Mouse (Mus musculus): Measurements from ENCODE around the gene 1600012H06Rik. TPM values are rescaled to one million over a fixed set of nuclear protein-coding genes. Genes with fewer than 3 reads are reported as not detected.

The 1600012H06Rik gene
- total RNA-seq (2023): 10 to 100 TPM; 19.9 to 20.8 TPM

DNA sequence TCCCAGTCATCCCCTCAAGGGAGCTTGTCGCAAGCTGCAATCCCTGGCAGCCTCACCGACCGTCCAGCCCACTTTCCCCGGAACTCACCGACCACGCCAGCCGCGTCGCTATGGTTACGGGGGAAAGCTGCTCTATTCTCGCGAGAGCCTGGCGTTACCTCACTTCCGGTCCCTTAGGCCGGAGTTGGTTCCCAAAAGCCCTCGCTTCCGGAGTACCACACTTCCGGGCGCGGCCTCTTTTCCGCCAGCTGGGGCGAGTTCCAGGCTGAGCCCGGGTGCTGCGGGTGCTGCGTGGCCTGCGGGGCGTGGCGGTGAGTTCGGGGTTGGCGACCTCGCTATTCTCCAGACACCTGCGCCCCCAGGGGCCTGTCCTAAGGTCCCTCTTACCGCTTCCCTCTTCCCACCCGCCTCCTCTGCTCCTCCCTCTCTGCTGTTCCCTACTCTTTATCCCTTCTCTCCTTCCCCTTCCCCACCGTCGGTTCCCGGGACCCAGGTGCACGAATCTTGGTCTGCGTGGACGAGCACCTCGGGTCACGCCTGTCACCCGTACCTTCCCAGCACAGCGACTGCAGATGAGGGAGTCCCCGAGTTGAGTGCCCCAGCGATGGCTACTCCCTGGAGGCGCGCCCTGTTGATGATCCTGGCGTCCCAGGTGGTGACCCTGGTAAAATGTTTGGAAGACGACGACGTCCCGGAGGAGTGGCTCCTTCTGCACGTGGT, at the start of gene 1600012H06Rik, which contains the start of gene Wdr27:
1600012H06Rik (plus strand) TSS at position 176 of the 720 bp plus-strand sequence.
Wdr27 (minus strand) TSS at position 150 of the 720 bp plus-strand sequence.

DNA sequence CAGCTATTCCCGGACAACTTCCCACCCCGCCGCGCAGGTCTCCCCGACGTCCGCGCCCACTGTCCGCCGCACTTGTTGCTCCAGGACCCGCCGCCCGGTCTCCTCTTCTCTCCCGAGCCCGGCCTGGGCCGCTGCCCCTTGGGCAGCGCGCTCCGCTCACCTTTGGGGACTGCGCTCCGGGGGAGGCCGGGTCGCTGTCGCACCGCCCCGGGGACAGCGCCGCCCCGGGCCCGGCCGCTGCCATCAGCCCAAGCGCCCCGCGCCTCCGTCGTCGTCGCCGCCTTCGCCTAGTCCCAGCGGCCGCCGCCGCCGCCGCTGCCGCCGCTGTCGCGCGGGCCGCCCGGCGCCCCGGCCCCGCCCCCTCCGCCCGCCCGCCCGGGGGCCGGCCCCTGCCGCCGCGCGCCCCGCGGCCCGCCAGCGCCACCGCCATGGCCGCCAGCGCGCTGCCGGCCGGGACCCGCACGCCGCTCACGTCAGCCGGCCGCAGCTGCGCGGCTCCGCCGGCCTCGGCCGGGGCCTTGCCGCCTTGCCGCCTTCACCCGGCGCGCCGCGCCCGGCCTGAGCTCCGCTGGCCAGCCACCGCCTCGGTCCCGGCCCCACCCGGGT, 18.1 kb downstream of the 1600012H06Rik start, which contains the start of gene Phf10:
Phf10 (minus strand) TSS at position 323 of the 606 bp plus-strand sequence.

DNA sequence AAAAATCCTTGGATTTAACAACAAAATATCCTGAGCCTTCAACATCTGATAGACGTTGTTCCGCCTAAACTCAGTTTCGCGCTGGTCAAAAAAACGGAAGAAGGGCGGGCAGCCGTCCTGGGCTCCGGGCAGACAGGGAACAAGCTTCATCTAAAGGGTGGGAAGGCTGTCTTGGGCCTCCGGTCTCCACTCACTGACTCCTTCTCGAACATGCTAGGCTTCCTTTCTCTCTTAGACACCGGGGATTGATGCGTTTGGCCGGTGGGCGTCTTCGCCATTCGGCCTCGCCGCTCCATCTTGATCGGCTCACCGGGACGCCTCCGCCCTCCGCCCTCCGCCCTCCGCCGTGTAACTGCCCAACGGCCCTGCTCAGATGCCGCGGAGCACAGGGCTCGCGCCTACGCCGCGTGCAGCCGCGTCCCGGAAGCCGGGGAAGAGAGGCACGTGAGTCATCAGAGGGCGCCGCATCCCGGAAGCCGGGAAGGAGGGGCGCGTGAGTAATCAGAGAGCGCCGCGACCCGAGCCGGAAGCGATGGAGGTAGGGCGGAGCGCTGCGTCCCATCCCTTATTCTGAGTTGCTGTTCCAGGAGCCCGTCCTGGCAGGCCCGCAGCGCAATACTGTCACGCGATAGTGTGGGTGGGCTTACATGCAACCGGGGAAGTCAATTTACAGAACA, 35.5 kb downstream of the 1600012H06Rik start, which contains the start of the genes 9030025P20Rik and Gm3417:
9030025P20Rik (plus strand) TSS at position 107 of the 677 bp plus-strand sequence.
Gm3417 (minus strand) TSS at position 429 of the 677 bp plus-strand sequence.

Other genes with a start within 250 kb of the 1600012H06Rik start
- under 1 TPM in 1 of 2 experiments, not detected in 1; 0.07 TPM for gene Thbs2, start 248.9 kb upstream of the 1600012H06Rik start, total RNA-seq (2023)
- gene Wdr27, start within 50 bp of the 1600012H06Rik start, total RNA-seq (2023): under 1 TPM in 1 of 2 experiments, not detected in 1; 0.67 TPM
- gene Phf10, start 18.1 kb downstream of the 1600012H06Rik start, total RNA-seq (2023): 10 to 100 TPM; 48.1 to 48.5 TPM
- 10 to 100 TPM; 16.9 to 21.3 TPM for gene 9030025P20Rik, start 35.3 kb downstream of the 1600012H06Rik start, total RNA-seq (2023)
- not detected for gene Gm3417, start 35.6 kb downstream of the 1600012H06Rik start, total RNA-seq (2023)
- gene Gm3435, start 67.0 kb downstream of the 1600012H06Rik start, total RNA-seq (2023): 1 to 10 TPM; 3.0 to 9.3 TPM
- gene Ermard, start 98.0 kb downstream of the 1600012H06Rik start, total RNA-seq (2023): 100 to 1,000 TPM; 116 to 120 TPM
- 1 to 10 TPM in 1 of 2 experiments, under 1 TPM in 1; 1.00 to 1.0 TPM for gene Tcte3, start 98.3 kb downstream of the 1600012H06Rik start, total RNA-seq (2023)
- gene Gm3448, start 98.4 kb downstream of the 1600012H06Rik start, total RNA-seq (2023): 1 to 10 TPM; 4.7 to 6.7 TPM

Data from neutrophil, adult 59 days (primary cell).